Comparison of ENCODE assay signal across 8 mouse cellular contexts in genomic region chr15:4025508-4025904, GRCm38 (mm10). TPM values are rescaled to one million over a fixed set of nuclear protein-coding genes. Genes with fewer than 3 reads are reported as not detected.
DNase-seq lines count a peak whose midpoint lies in the region; ATAC-seq and TF ChIP-seq lines count a peak whose summit lies in the region.

No protein-coding gene starts in this region.

- no peak for DNase-seq in CH12.LX (ENCODE audit: extremely low read depth)
- peak; percentile 13 for DNase-seq in NIH3T3 (ENCODE audit: low read depth)
- DNase-seq in liver, embryonic 13.5 days: no peak
- no peak for DNase-seq in ovary, postnatal 10 days (ENCODE audit: low spot score)
- no peak for DNase-seq in frontal cortex, adult 2 months (ENCODE audit: extremely low spot score in 1 of 2, low spot score in 1 of 2)
- DNase-seq in ovary, postnatal 36 days (ENCODE audit: low spot score): no peak
- no peak for DNase-seq in right cerebral cortex, adult 2 months (ENCODE audit: low spot score in 2 of 2)

- no peak for ATAC-seq in heart, embryonic 14.5 days (ENCODE audit: insufficient number of reproducible peaks, insufficient read depth, low FRiP score, low read depth)
- ATAC-seq in liver, embryonic 13.5 days (ENCODE audit: low read depth): no peak

- H3K4me3 ChIP-seq in CH12.LX (replicated peaks in 1 of 3; ENCODE audit: low read depth in 2 of 3, low read length in 2 of 3, poor library complexity in 1 of 3): peak overlapping the region in 1 of 3 experiments; percentile 78
- peak overlapping the region in 1 of 2 experiments; percentile 77; a peak in 2 of 4 replicates for H3K4me3 ChIP-seq in heart, embryonic 14.5 days (ENCODE audit: control insufficient read depth in 1 of 2, insufficient read depth in 1 of 2, low read depth in 1 of 2, low read length in 2 of 2)
- 0 out of 2 replicates have a peak overlapping the region, but pooled peaks have one; percentile 71 for H3K4me3 ChIP-seq in liver, embryonic 13.5 days (replicated peaks)

- H3K79me2 ChIP-seq in CH12.LX (replicated peaks; ENCODE audit: control insufficient read depth, extremely low read depth, insufficient read depth, poor library complexity, severe bottlenecking): peaks cover 3% of the 10 kb centered on the region; the same call in 1 of the 2 replicates

- H3K27me3 ChIP-seq in CH12.LX (replicated peaks): no peaks in the 10 kb centered on the region
- H3K27me3 ChIP-seq in heart, embryonic 14.5 days (ENCODE audit: control insufficient read depth, insufficient read depth, low read length): no peaks in the 10 kb centered on the region
- peaks cover 9% of the 10 kb centered on the region; the same call in 1 of the 2 replicates for H3K27me3 ChIP-seq in liver, embryonic 13.5 days

- H3K27ac ChIP-seq in CH12.LX (ENCODE audit: insufficient read depth, low read depth): no peak overlapping the region
- H3K27ac ChIP-seq in heart, embryonic 14.5 days (replicated peaks in 1 of 2; ENCODE audit: control insufficient read depth in 1 of 2, insufficient read depth in 1 of 2, low read depth in 2 of 2, low read length in 2 of 2): peak overlapping the region; percentile 98 to 99
- H3K27ac ChIP-seq in liver, embryonic 13.5 days: no peak overlapping the region

- TF ChIP-seq RAD21 in CH12.LX (IDR thresholded peaks at IDR 0.05; ENCODE audit: low read depth, low read length): no peak

- dilution Hi-C loops in CH12.LX (cut with MboI; ENCODE audit: extremely low pct_ligation_motif_present, extremely low pct_unique_long_range_greater_than_20kb, low sequenced_read_pairs): no loop called here

- peaks cover 0 to 1% of the 10 kb centered on the region in 2 experiments for H3K36me3 ChIP-seq in CH12.LX (replicated peaks in 1 of 2; ENCODE audit: control insufficient read depth in 1 of 2, insufficient read depth in 1 of 2, low read length in 1 of 2)
- H3K36me3 ChIP-seq in heart, embryonic 14.5 days (ENCODE audit: control insufficient read depth, insufficient read depth, low read length): no peaks in the 10 kb centered on the region
- H3K36me3 ChIP-seq in liver, embryonic 13.5 days: no peaks in the 10 kb centered on the region

- no peak for TF ChIP-seq EP300 in CH12.LX (IDR thresholded peaks at IDR 0.05; ENCODE audit: low read length)

- 35% methylated on average over 11 of the region's 11 CpGs for WGBS in heart, embryonic 14.5 days
- WGBS in liver, embryonic 13.5 days (ENCODE audit: insufficient replicate concordance): 56% methylated on average over 11 of the region's 11 CpGs

- peaks cover 8 to 29% of the 10 kb centered on the region in 2 experiments; a peak in 3 of 4 replicates for H3K4me1 ChIP-seq in CH12.LX (ENCODE audit: control insufficient read depth in 1 of 2, insufficient read depth in 2 of 2)
- peaks cover 11 to 13% of the 10 kb centered on the region in 2 experiments for H3K4me1 ChIP-seq in heart, embryonic 14.5 days (ENCODE audit: control insufficient read depth in 2 of 2, insufficient read depth in 2 of 2, low read length in 2 of 2)
- peaks cover 14% of the 10 kb centered on the region for H3K4me1 ChIP-seq in liver, embryonic 13.5 days (replicated peaks)

- TF ChIP-seq POLR2A in CH12.LX (IDR thresholded peaks at IDR 0.05; ENCODE audit: low read depth, low read length): no peak

- TF ChIP-seq CTCF in CH12.LX (conservative IDR thresholded peaks at IDR 0.05 in 1 of 2, IDR thresholded peaks at IDR 0.05 in 1 of 2; ENCODE audit: low read depth in 2 of 2, low read length in 2 of 2): no peak

- H3K9me3 ChIP-seq in CH12.LX (replicated peaks; ENCODE audit: low read length): no peaks in the 10 kb centered on the region
- H3K9me3 ChIP-seq in heart, embryonic 14.5 days (ENCODE audit: control insufficient read depth, low read length): no peaks in the 10 kb centered on the region
- no peaks in the 10 kb centered on the region for H3K9me3 ChIP-seq in liver, embryonic 13.5 days (replicated peaks)

- peak overlapping the region; percentile 53; the same call in 1 of the 2 replicates for H3K9ac ChIP-seq in CH12.LX (ENCODE audit: insufficient read depth, low read depth)
- peak overlapping the region; percentile 90; the same call in 1 of the 2 replicates for H3K9ac ChIP-seq in heart, embryonic 14.5 days (ENCODE audit: low read length)
- H3K9ac ChIP-seq in liver, embryonic 13.5 days: no peak overlapping the region

- in situ Hi-C loops in CH12.LX (cut with MboI; ENCODE audit: low pct_ligation_motif_present, low pct_unique_long_range_greater_than_20kb, low sequenced_read_pairs): loop anchor here (25.0 kb wide), 1 partner anchor 1087 kb away; the partner anchor contains the start of genes Card6 and Rpl37

- H3K4me2 ChIP-seq in CH12.LX (ENCODE audit: insufficient read depth, low read depth, poor library complexity, severe bottlenecking): no peak overlapping the region
- peak overlapping the region; percentile 82 for H3K4me2 ChIP-seq in heart, embryonic 14.5 days (ENCODE audit: low read length)
- peak overlapping the region; percentile 93; the same call in 1 of the 2 replicates for H3K4me2 ChIP-seq in liver, embryonic 13.5 days

TF ChIP-seq in CH12.LX, 34 proteins besides CTCF, POLR2A, EP300 and RAD21:
- TF ChIP-seq MAZ (IDR thresholded peaks at IDR 0.05; ENCODE audit: low read depth, low read length) (no peak), MEF2A (IDR thresholded peaks at IDR 0.05; ENCODE audit: borderline replicate concordance, low read depth, low read length) (no peak), NELFE (IDR thresholded peaks at IDR 0.05; ENCODE audit: low read depth, low read length) (no peak), USF2 (conservative IDR thresholded peaks at IDR 0.05; ENCODE audit: low read depth, low read length) (no peak), ZC3H11A (IDR thresholded peaks at IDR 0.05; ENCODE audit: low read depth, low read length) (no peak), ZMIZ1 (IDR thresholded peaks at IDR 0.05; ENCODE audit: low read depth, low read length) (no peak), RCOR1 (conservative IDR thresholded peaks at IDR 0.05; ENCODE audit: low read depth, low read length) (no peak), POLR2AphosphoS2 (IDR thresholded peaks at IDR 0.05; ENCODE audit: low read depth, low read length) (no peak), MXI1 (IDR thresholded peaks at IDR 0.05; ENCODE audit: low read depth, low read length) (no peak), GABPA (IDR thresholded peaks at IDR 0.05; ENCODE audit: insufficient replicate concordance, low read depth, low read length) (no peak), CHD1 (IDR thresholded peaks at IDR 0.05; ENCODE audit: low read depth, low read length) (no peak), MAFK (IDR thresholded peaks at IDR 0.05; ENCODE audit: insufficient replicate concordance, low read length) (no peak), ZNF384 (IDR thresholded peaks at IDR 0.05; ENCODE audit: low read depth, low read length) (no peak)

RNA-seq across cellular contexts. Expression of gene Oxct1, which starts 0.7 kb away (rescaled TPM):
- 101 and 103 TPM in 2 replicates for total RNA-seq in CH12.LX (2012; rRNA removed)
- 105 and 107 TPM in 2 replicates for total RNA-seq in CH12.LX (2014; rRNA removed)
- 127 TPM in 2 replicates for polyA plus RNA-seq in CH12.LX (2012; ENCODE audit: insufficient read length, low read depth)
- polyA plus RNA-seq in heart, embryonic 14.5 days (2014; fragmentation: Nextera tagmentation; extraction: Ambion mirVana): 317 and 327 TPM in 2 replicates
- 40.8 and 52.2 TPM in 2 replicates for polyA plus RNA-seq in liver, embryonic 13.5 days (2015; fragmentation: Nextera tagmentation; extraction: Ambion mirVana)
- polyA plus RNA-seq in frontal cortex, adult 2 months (2012; rRNA removed): 192 TPM in 2 replicates

RNA-seq across cellular contexts. Expression of gene AW549877, which starts 30.0 kb away (rescaled TPM):
- total RNA-seq in CH12.LX (2012; rRNA removed): 4.3 and 6.0 TPM in 2 replicates
- 10.7 and 11.6 TPM in 2 replicates for total RNA-seq in CH12.LX (2014; rRNA removed)
- 12.3 and 13.2 TPM in 2 replicates for polyA plus RNA-seq in CH12.LX (2012; ENCODE audit: insufficient read length, low read depth)
- polyA plus RNA-seq in heart, embryonic 14.5 days (2014; fragmentation: Nextera tagmentation; extraction: Ambion mirVana): 31.6 and 32.5 TPM in 2 replicates
- 4.8 and 7.2 TPM in 2 replicates for polyA plus RNA-seq in liver, embryonic 13.5 days (2015; fragmentation: Nextera tagmentation; extraction: Ambion mirVana)
- 42.5 and 46.5 TPM in 2 replicates for polyA plus RNA-seq in frontal cortex, adult 2 months (2012; rRNA removed)

RNA-seq across cellular contexts. Expression of gene Fbxo4, which starts 46.1 kb away (rescaled TPM):
- total RNA-seq in CH12.LX (2012; rRNA removed) (15.4 and 16.4 TPM in 2 replicates), CH12.LX (2014; rRNA removed) (29.1 and 32.6 TPM in 2 replicates)
- 18.3 and 20.0 TPM in 2 replicates for polyA plus RNA-seq in CH12.LX (2012; ENCODE audit: insufficient read length, low read depth)
- polyA plus RNA-seq in heart, embryonic 14.5 days (2014; fragmentation: Nextera tagmentation; extraction: Ambion mirVana): 13.8 and 15.2 TPM in 2 replicates
- 3.1 and 3.3 TPM in 2 replicates for polyA plus RNA-seq in liver, embryonic 13.5 days (2015; fragmentation: Nextera tagmentation; extraction: Ambion mirVana)
- polyA plus RNA-seq in frontal cortex, adult 2 months (2012; rRNA removed): 12.3 and 14.7 TPM in 2 replicates

Comparison
In these comparisons a context has a peak if more than half of its experiments do, and no peak if none do; other contexts are left out.
1. H3K27ac ChIP-seq: peak in heart, embryonic 14.5 days (2 of 2); none in CH12.LX (single experiment) and liver, embryonic 13.5 days (single experiment).